Mouse (Mus musculus) spleen, postnatal 14 days (tissue): ENCODE measurements around the gene Ckm.

Experiments
- DNase-seq, 2 experiments: peaks; one replicate each; pipeline ENCODE4 v3.0.0; 2021 to 2022; ENCODE audit warnings: low spot score in 2 of 2

The Ckm gene

GRCm38 (mm10) chr7:19404476-19404875 is at the start of gene Ckm:
Gene Ckm, plus strand, starts transcription at chr7:19404776.
- no peak for DNase-seq

DNA sequence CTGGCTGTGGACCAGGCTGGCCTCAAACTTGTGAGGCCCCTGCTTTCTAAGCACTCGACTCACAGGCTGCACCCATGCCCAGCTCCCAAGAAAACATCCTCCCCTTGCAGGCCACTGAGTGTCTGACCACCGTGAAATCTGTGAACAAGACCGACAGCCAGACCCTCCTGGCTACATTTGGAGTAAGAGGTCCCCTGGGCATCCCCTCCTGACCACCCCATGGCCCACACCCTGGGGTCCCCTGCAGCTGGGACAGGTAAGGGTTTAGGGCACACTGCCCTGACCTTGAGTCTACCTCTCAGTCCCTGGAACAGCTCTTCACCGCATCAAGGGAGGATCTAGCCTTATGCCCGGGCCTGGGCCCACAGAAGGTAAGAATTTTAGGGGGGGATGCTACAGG is 49.6 kb upstream of the Ckm start:
- DNase-seq = no peak

GRCm38 (mm10) chr7:19356311-19356710 is 48.3 kb upstream of the Ckm start:
- no peak for DNase-seq

DNA sequence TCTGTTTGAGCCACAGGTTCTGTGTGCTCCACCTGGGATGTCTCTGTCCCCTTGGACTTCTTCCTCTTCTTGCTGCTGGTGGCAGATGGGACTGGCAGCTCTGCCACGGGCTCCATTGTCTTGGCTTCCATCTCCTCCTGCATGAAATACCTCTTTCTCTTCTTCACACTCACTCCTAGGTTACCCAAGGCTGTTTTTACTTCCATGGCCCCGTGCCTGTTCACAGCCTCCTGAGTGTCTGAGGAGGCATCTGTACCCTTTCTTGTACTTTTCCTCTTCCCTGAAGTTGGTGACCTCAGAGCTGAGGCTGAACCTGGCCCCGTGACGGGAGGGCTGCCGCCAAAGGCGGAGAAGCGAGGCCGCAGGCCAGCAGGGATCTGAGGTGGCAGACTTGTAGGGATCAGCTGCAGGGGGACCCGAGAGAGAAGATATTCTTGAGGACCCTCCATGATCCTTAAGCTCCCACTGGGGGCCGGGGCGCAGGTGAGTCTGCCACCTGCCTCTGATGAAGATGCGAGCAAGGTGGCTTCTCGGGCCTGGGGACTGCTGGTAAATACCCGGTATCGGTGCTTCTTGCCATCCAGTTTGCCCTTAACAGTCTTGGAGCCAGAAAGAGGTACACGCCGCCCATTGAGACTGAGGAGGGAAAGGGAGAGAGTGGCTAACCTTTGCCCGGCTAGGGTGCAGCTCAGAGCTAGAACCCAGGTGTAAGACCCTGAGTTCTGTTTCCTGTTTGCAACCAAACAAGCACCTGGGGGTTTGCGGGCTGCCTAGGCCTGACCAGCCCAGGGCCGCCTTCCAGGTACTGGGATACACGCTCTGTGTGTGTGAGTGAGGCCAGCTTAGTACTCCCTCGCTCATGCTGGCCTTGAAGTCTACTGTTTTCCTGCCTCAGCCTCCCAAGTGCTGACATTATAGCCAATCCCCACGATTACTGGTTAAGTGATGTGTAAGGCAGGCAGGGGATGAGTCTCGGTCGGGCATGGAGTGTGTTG is 46.9 kb upstream of the Ckm start:
- no peak for DNase-seq

GRCm38 (mm10) chr7:19358634-19359033 is 45.9 kb upstream of the Ckm start:
- DNase-seq = no peak

- peak; percentile 53 to 74 for DNase-seq
Observed at GRCm38 (mm10) chr7:19359299-19359891, 45.2 kb upstream of the Ckm start, which contains the start of the genes Cd3eap and Ppp1r13l. Gene Cd3eap, minus strand, starts transcription at chr7:19359483. Gene Ppp1r13l, plus strand, starts transcription at chr7:19359749.

- peak; percentile 52 to 55 for DNase-seq
Observed at GRCm38 (mm10) chr7:19359892-19360641, 44.5 kb upstream of the Ckm start.

GRCm38 (mm10) chr7:19360944-19361343 is 43.6 kb upstream of the Ckm start:
- DNase-seq = peak; percentile 62 to 70

DNA sequence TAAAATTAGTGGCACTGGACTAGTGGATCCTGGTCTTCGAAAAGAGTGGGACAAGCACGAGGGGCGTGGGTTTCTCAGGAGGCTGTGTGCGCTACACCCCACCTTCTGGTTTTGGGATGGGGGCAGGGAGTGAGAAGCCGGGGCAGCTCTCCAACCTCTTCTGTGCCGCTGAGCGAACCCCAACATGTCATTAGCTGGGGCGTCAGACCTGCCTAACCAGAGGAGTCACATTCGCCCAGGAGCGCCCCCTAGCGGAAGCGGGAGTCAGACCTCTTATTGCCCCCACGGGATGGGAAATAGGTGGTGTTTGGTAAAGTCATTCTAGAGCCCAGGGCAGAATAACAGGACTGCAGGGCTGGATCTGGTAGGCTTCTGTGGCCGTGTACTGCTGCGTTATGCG is 42.9 kb upstream of the Ckm start:
- DNase-seq = peak; percentile 68 to 84

DNA sequence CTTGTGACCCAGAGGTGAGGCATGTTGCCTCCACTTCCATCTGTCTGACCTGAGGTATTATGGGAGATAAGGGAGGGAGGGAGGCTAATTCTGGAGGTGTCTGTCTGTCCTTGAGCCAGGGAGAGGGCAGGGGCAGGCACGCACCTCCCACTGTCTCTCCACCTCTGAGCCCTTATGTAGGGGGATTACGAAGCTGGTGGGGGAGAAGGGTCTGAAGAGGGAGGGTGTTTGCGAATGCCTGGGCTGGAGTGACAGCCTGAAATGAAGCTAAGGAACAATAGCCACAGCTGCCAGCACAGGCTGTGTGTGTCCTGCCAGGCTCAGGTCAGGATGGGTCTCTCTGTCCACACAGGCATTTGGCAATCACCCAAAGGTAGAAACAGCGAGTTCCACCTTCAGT is 42.3 kb upstream of the Ckm start:
- no peak for DNase-seq

DNA sequence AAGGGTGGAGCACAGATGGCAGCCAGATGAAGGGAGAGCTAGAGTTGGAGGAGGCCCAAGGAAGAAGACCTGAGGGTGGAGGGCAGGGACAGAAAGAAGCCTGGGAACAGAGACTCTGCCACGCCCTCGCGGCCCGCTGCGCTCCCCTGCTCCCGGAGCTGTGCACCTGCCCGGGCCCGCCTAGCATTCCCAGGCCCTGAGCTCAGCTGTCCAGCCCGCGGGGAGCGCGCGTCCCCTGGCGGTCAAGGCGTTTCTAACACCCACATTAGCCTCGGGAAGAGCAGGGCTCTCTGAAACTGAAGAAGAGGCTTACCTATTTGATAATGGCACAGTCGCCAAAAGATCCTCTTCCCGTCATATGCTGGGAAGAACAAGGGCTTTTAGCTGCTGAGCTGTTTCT is 40.7 kb upstream of the Ckm start:
- peak; percentile 56 to 68 for DNase-seq

DNA sequence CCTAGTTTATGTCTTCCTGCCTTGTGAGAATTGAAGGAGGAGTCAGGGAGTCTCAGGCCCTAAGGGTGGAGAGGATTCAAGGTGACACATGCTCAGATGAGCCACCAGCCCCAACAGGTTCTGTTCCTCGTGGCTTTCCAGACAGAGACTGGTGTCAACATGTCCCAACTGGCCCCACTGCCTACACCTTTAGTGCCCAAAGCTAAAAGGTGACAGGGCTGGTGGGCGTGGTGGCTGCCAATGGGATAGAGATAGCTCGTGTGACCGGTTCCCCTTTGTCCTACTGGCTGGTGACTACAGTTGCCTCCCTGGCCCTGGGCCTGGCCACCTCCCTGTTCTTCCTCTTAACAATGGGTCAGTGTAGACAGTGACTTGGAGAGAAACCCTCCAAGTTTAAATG is 39.2 kb upstream of the Ckm start:
- no peak for DNase-seq

DNA sequence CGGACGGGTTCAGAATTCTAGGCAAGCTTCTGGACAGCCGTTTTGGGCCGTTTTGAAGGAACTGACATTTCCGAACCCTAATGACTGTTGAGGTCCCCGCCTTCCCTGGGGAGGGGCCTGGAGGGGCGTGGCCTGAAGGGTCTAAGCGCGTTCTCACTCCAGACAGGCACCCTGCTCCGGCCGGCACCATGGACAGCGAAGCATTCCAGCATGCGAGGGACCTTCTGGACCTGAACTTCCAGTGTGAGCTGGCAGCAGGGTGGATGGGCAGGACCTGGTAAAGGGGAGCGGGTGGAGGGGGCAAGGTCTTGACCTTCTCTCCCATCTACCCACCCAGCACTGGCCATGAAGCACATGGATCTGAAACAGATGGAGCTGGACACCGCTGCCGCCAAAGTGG is 36.2 kb upstream of the Ckm start:
- DNase-seq = no peak

- peak; percentile 32 to 53 for DNase-seq
Observed at GRCm38 (mm10) chr7:19369823-19370425, 34.7 kb upstream of the Ckm start.

GRCm38 (mm10) chr7:19373367-19373766 is 31.2 kb upstream of the Ckm start:
- no peak for DNase-seq

- no peak for DNase-seq
Observed at GRCm38 (mm10) chr7:19375368-19375767, 29.2 kb upstream of the Ckm start.

GRCm38 (mm10) chr7:19376019-19376418 is 28.6 kb upstream of the Ckm start:
- no peak for DNase-seq

- no peak for DNase-seq
Observed at GRCm38 (mm10) chr7:19378049-19378448, 26.5 kb upstream of the Ckm start.

GRCm38 (mm10) chr7:19381377-19382165 is 23.0 kb upstream of the Ckm start, which contains the start of gene Ercc2:
Gene Ercc2, plus strand, starts transcription at chr7:19382010.
- peak; percentile 98 for DNase-seq

- DNase-seq = no peak
Observed at GRCm38 (mm10) chr7:19382166-19382541, 22.4 kb upstream of the Ckm start.

DNA sequence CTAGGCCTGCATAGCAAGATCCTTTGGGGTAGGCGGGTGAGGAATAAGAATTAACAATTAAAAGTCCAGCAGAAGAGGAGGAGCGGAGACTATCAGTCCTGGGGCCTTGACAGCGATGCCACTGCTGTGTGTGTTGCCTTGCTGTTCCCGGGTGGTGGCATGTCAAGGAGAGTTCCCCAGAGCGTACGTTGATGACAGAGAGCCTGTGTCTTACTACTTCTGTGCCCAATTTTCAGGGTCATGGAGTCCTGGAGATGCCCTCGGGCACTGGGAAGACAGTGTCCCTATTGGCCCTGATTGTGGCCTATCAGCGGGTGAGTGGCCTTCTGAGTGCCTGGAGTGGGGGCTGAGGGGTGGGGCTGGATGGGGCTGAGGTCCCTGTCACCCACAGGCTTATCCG is 20.9 kb upstream of the Ckm start:
- DNase-seq = no peak
